Mouse (Mus musculus) hindbrain, embryonic 16.5 days (tissue): ENCODE data around the gene C1qtnf6. TPM values are rescaled to one million over a fixed set of nuclear protein-coding genes. Genes with fewer than 3 reads are reported as not detected.

Experiments
- ATAC-seq: fragments of 200-750 bp; cut with Nextera tagmentation; 2 replicates; pipeline ENCODE4 v1.8.0; 2017; ENCODE audit warnings: moderate TSS enrichment, moderate library complexity
- H3K27ac ChIP-seq: fragments of 300-500 bp; sonication (generic); 2 replicates; pipeline ENCODE4 v1.5.1; 2014; ENCODE audit warnings: low read depth, mild to moderate bottlenecking, control low read depth, low read length, moderate library complexity
- H3K27me3 ChIP-seq: fragments of 300-500 bp; sonication (generic); replicated peaks from 2 replicates; pipeline ENCODE4 v1.6.1; 2014; ENCODE audit warnings: low read length; ENCODE audit not compliant: control insufficient read depth, insufficient read depth
- H3K36me3 ChIP-seq: fragments of 300-500 bp; sonication (generic); 2 replicates; pipeline ENCODE4 v1.6.1; 2014; ENCODE audit warnings: mild to moderate bottlenecking, low read length, moderate library complexity, mixed read lengths; ENCODE audit not compliant: control insufficient read depth, insufficient read depth
- H3K4me1 ChIP-seq: fragments of 300-500 bp; sonication (generic); 2 replicates; pipeline ENCODE4 v1.6.1; 2014; ENCODE audit warnings: low read depth, low read length; ENCODE audit not compliant: control insufficient read depth, insufficient read depth
- H3K4me2 ChIP-seq: fragments of 300-500 bp; sonication (generic); 2 replicates; pipeline ENCODE4 v1.6.1; 2014; ENCODE audit warnings: mild to moderate bottlenecking, low read length, control low read depth, moderate library complexity
- H3K4me3 ChIP-seq: fragments of 300-500 bp; sonication (generic); 2 replicates; pipeline ENCODE4 v1.5.1; 2014; ENCODE audit warnings: mild to moderate bottlenecking, low read length, control low read depth, moderate library complexity
- H3K9ac ChIP-seq: fragments of 300-500 bp; sonication (generic); 2 replicates; pipeline ENCODE4 v1.6.1; 2014; ENCODE audit warnings: low read depth, mild to moderate bottlenecking, control low read depth, low read length, moderate library complexity
- H3K9me3 ChIP-seq: fragments of 300-500 bp; sonication (generic); 2 replicates; pipeline ENCODE4 v1.6.1; 2014; ENCODE audit warnings: mild to moderate bottlenecking, low read length, moderate library complexity; ENCODE audit not compliant: control insufficient read depth
- WGBS: fragments of 180-500 bp; shearing (Covaris S2); extraction: QIAGEN DNeasy Blood & Tissue Kit; methylation state at CpG from one replicate; pipeline ENCODE4 v1.1.7; 2014; 5-methylcytosine and 5-hydroxymethylcytosine counted together
- polyA plus RNA-seq: library from polyadenylated mRNA; unstranded; fragments of >200 nt; fragmentation: Nextera tagmentation; extraction: Ambion mirVana; gene quantifications from 2 replicates; pipeline ENCODE4 v1.2.1, GENCODE M21; 2015

C1qtnf6 gene
- polyA plus RNA-seq, 1 experiment from 2014 or later, result 9.9 TPM

DNA sequence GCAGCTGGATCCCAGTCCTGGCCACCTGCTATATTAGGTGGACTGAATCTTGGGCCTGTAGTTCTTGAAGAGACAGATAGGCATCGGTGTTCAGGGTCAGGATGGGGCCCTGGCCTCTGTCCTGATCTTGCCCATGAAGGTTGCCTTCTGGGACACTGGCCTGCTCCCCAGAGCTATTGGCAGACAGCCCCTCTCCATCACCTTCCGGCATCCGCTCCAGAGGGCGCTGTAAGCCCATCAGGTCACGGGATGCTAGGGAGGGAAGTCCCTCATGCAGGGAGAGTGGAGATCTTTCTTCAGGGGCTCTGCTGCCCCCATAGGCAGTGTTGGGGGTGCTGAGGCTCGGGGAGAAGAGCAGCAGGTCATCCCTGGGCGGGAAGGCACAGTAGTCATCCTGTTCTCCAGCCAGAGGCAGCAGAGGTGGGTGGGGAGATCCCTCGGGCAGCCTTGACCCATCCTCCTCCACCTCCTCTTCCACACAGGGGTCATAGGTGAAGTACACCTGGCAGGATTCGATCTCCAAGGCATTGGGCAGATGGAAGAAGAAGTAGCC lies 49.7 kb downstream of the C1qtnf6 start:
- no peak overlapping the region for H3K4me2 ChIP-seq
- no peak for ATAC-seq
- H3K4me3 ChIP-seq, result no peak overlapping the region
- H3K27me3 ChIP-seq, result no peaks in the 10 kb centered on the region
- H3K27ac ChIP-seq, result no peak overlapping the region
- H3K4me1 ChIP-seq, result no peaks in the 10 kb centered on the region
- whole genome bisulfite sequencing, result 53% methylated on average over 9 of the region's 9 CpGs
- no peaks in the 10 kb centered on the region for H3K36me3 ChIP-seq
- H3K9me3 ChIP-seq, result no peaks in the 10 kb centered on the region
- no peak overlapping the region for H3K9ac ChIP-seq

DNA sequence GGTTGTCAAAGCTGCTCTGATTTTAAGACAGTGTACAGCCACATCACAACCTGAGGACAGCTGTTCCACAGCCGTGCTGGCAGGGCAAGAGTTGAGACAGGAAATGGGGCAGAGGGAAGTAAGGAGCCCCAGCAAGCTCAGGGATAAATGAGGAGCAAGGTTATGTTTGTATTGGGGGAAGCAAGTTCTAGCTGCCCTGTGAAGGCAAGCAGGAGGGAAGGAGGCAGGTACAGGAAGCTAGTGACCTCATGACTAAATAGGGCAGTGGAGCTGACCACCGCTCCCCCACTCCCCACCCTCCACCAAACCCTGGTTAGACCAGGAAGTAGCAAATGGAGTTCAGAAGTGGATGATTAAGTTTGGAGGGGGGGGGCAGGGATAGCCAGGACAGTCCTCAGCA lies 50.2 kb downstream of the C1qtnf6 start:
- no peaks in the 10 kb centered on the region for H3K27me3 ChIP-seq
- 68% methylated on average over 2 of the region's 2 CpGs for WGBS

DNA sequence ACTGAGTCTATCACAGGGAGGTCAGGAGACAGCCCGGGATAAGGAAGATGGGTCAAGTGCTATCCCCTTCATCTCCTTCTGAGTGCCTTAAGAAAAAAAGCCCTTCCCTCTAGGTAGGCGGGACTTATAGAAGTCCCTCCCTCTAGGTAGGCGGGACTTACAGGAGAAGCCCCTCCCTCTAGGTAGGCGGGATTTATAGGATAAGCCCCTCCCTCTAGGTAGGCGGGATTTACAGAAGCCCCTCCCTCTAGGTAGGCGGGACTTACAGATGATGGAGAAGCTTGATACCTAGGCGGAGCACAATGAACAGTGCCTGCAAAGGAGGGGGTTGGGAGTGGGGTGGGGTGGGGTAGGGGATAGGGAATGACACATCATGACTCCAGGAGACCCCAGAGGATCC lies 51.1 kb downstream of the C1qtnf6 start:
- Histone ChIP-seq H3K4me1 (no peaks in the 10 kb centered on the region), H3K36me3 (no peaks in the 10 kb centered on the region), H3K9me3 (no peaks in the 10 kb centered on the region), H3K27ac (no peak overlapping the region), H3K4me3 (no peak overlapping the region), H3K27me3 (no peaks in the 10 kb centered on the region), H3K4me2 (no peak overlapping the region), H3K9ac (no peak overlapping the region)
- WGBS, result 80% methylated on average over 7 of the region's 7 CpGs
- ATAC-seq, result no peak

More for the DNA sequence above, 50.2 kb downstream of the C1qtnf6 start:
- Histone ChIP-seq H3K4me3 (no peak overlapping the region), H3K9me3 (no peaks in the 10 kb centered on the region), H3K4me1 (no peaks in the 10 kb centered on the region), H3K36me3 (no peaks in the 10 kb centered on the region), H3K4me2 (no peak overlapping the region), H3K27ac (no peak overlapping the region), H3K9ac (no peak overlapping the region)
- ATAC-seq, result no peak

DNA sequence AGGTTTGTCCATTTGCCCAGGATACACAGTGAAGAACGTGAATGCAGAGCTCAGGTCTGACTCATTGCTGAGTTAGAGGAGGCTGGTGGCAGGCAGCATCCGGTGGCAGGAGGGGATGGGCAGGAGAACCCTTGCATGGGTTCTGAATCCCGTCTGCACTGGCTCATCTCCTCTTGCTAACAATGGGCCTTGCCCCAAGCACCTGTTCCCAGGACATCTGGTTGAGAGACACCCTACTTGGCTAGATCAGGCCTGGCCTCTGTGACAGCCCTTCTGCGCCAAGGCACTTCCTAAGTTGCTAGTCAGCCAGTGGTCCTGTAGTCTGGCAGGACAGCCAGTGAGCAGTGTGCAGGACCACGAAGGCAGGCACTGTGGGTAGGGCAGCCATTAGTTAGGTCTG lies 51.7 kb downstream of the C1qtnf6 start:
- Histone ChIP-seq H3K4me3 (no peak overlapping the region), H3K9ac (no peak overlapping the region), H3K27me3 (no peaks in the 10 kb centered on the region), H3K36me3 (no peaks in the 10 kb centered on the region), H3K4me1 (no peaks in the 10 kb centered on the region), H3K27ac (no peak overlapping the region), H3K9me3 (no peaks in the 10 kb centered on the region), H3K4me2 (no peak overlapping the region)
- 82% methylated on average over 5 of the region's 5 CpGs for WGBS
- ATAC-seq, result no peak

DNA sequence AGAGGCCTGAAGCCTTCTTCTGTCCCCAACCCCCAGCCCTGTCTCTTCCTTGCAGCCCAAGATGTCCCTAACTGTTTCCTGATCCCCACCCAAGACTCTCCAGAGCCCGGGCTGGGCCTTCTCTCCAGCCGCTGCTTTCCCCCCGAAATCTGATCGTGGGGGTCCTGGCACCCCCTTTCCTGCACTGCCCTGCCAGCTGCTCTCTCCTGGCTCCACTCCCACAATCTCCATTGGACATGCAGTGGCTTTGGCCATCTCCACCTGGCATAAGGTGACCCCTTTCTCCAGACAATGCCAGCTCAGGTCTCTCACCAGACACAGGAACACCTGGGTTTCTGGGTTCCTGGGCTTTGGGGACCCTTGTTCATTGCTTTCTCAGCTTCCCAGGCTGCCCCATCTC lies 53.1 kb downstream of the C1qtnf6 start:
- no peaks in the 10 kb centered on the region for H3K36me3 ChIP-seq
- no peaks in the 10 kb centered on the region for H3K9me3 ChIP-seq
- H3K9ac ChIP-seq, result no peak overlapping the region
- no peak overlapping the region for H3K27ac ChIP-seq
- no peak overlapping the region for H3K4me3 ChIP-seq
- 93% methylated on average over 4 of the region's 4 CpGs for WGBS
- H3K4me1 ChIP-seq, result no peaks in the 10 kb centered on the region
- no peaks in the 10 kb centered on the region for H3K27me3 ChIP-seq
- no peak for ATAC-seq
- no peak overlapping the region for H3K4me2 ChIP-seq

DNA sequence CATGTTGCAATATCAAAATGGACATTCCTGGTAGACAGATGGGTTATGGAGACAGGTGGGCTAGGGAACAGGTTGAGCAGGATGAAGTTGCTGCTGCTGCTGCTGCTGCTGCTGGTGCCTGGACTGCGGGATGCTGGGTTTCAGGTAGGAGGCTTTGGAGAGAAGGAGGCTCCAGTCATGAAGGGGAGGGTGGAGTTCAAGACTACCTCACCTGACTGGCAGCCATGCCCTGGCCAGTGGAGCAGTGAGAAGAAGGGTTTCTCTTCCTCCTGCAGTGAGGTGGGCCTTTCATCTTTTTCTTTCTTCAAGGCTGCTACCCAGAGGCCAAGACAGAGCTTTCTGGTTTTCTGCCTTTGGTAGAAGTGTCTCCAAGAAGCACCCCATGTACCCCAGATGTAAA lies 54.3 kb downstream of the C1qtnf6 start:
- 76% methylated on average over 1 of the region's 1 CpGs for WGBS

DNA sequence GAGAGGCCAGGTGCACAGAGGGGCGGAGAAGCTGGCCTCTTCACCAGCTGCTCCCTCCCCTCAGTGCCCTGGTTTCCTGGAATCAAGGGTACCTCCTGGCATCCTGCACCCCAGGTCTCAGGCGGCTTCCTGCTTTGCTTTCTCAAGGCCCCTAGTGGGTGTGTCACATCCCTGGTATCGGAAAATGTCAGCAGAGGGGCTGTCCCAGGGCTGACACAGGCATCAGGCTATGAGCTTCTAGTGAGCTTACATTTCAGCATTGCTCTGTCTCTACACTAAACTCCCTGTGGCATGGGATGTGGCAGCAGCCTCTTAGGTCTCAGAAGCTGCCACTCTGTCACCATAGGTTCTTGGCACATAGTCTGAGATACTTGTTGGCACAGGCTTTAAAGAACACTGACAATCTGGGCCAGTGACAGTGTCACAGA lies 55.6 kb downstream of the C1qtnf6 start:
- Histone ChIP-seq H3K4me2 (no peak overlapping the region), H3K9me3 (no peaks in the 10 kb centered on the region), H3K27ac (no peak overlapping the region), H3K4me1 (no peaks in the 10 kb centered on the region), H3K36me3 (no peaks in the 10 kb centered on the region), H3K4me3 (no peak overlapping the region), H3K9ac (no peak overlapping the region), H3K27me3 (no peaks in the 10 kb centered on the region)
- ATAC-seq, result no peak
- WGBS, result 73% methylated on average over 3 of the region's 3 CpGs

More for the DNA sequence above, 54.3 kb downstream of the C1qtnf6 start:
- H3K27me3 ChIP-seq, result no peaks in the 10 kb centered on the region
- no peak for ATAC-seq
- no peak overlapping the region for H3K9ac ChIP-seq
- no peaks in the 10 kb centered on the region for H3K36me3 ChIP-seq
- H3K4me1 ChIP-seq, result no peaks in the 10 kb centered on the region
- H3K4me2 ChIP-seq, result no peak overlapping the region
- no peak overlapping the region for H3K4me3 ChIP-seq
- no peak overlapping the region for H3K27ac ChIP-seq
- no peaks in the 10 kb centered on the region for H3K9me3 ChIP-seq

DNA sequence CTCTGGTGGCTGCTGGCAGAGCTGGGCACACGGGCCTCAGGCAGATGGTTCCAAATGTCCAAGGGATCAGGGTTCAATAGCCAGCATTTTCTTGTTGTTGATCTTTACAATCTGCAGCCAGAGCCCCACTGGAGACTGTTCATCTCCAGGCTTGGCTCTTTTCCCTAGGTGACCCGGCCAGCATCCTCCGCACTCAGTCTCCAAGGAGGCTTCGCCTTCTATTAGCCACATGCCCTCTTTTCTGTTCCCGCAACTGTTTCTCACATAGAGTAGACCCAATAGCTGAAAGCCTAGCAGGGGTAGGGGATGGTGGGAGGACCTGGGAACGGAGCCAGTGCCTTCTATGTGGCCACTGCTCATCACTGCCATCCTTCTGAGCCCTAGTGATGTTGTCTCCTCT lies 57.8 kb downstream of the C1qtnf6 start:
- H3K9ac ChIP-seq, result no peak overlapping the region
- no peak overlapping the region for H3K27ac ChIP-seq
- WGBS, result 73% methylated on average over 6 of the region's 6 CpGs
- no peak overlapping the region for H3K4me2 ChIP-seq
- H3K9me3 ChIP-seq, result no peaks in the 10 kb centered on the region
- no peaks in the 10 kb centered on the region for H3K4me1 ChIP-seq
- no peak for ATAC-seq
- H3K27me3 ChIP-seq, result no peaks in the 10 kb centered on the region
- H3K36me3 ChIP-seq, result no peaks in the 10 kb centered on the region
- no peak overlapping the region for H3K4me3 ChIP-seq
